Mouse (Mus musculus) G1E (cell line): ENCODE data around the gene 1110032F04Rik. TPM values are rescaled to one million over a fixed set of nuclear protein-coding genes. Genes with fewer than 3 reads are reported as not detected.
"Not testable (repeated sequence)": the region's sequence is repeated elsewhere in the genome, so short reads cannot be mapped to it uniquely, and the experiment has no call there.

Experiments used
- ATAC-seq: 2 replicates; pipeline ENCODE4 v1.8.0; 2016; ENCODE audit warnings: mild to moderate bottlenecking; ENCODE audit not compliant: insufficient number of reproducible peaks, poor library complexity, low FRiP score, severe bottlenecking; ENCODE audit errors: extremely low read depth
- DNase-seq: peaks from one replicate; pipeline ENCODE4 v3.0.0; 2012; ENCODE audit warnings: low spot score
- H3K27me3 ChIP-seq: 2 replicates; pipeline ENCODE4 v1.6.1; 2012; ENCODE audit warnings: mild to moderate bottlenecking, low read length, inconsistent platforms; ENCODE audit not compliant: insufficient read depth
- H3K36me3 ChIP-seq: replicated peaks from 2 replicates; pipeline ENCODE3; 2012; ENCODE audit warnings: mild to moderate bottlenecking, inconsistent platforms
- H3K4me1 ChIP-seq: 2 replicates; pipeline ENCODE4 v1.6.1; 2012; ENCODE audit warnings: low read depth, low read length, inconsistent platforms, mixed read lengths; ENCODE audit not compliant: insufficient read depth
- H3K4me3 ChIP-seq: 2 replicates; pipeline ENCODE4 v1.5.1; 2012; ENCODE audit warnings: low read depth, mild to moderate bottlenecking, inconsistent platforms, low read length, moderate library complexity, mixed read lengths
- H3K9me3 ChIP-seq: replicated peaks from 2 replicates; pipeline ENCODE4 v1.6.1; 2012; ENCODE audit warnings: inconsistent platforms
- CTCF ChIP-seq: IDR thresholded peaks from 2 replicates; pipeline ENCODE4 v1.5.1; 2012; ENCODE audit warnings: low read depth, low read length, inconsistent platforms, mixed read lengths
- GATA1 ChIP-seq: IDR thresholded peaks from 2 replicates; pipeline ENCODE4 v1.6.1; 2012; ENCODE audit warnings: borderline replicate concordance, low read length, inconsistent platforms, mixed read lengths
- GATA2 ChIP-seq: IDR thresholded peaks from 2 replicates; pipeline ENCODE4 v1.6.1; 2012; ENCODE audit warnings: low read depth, low read length, inconsistent platforms, borderline replicate concordance
- POLR2AphosphoS5 ChIP-seq: IDR thresholded peaks from 2 replicates; pipeline ENCODE4 v1.6.1; 2012; ENCODE audit warnings: low read depth, low read length, inconsistent platforms; ENCODE audit not compliant: insufficient replicate concordance
- TAL1 ChIP-seq: conservative IDR thresholded peaks from 2 replicates; pipeline ENCODE4 v1.6.1; 2012; ENCODE audit warnings: low read depth, low read length, inconsistent platforms, mixed read lengths
- polyA plus RNA-seq: library from polyadenylated mRNA; stranded (reverse); fragments of >175 nt; gene quantifications from 2 replicates; pipeline ENCODE4 v1.2.3, GENCODE M21; 2012
- total RNA-seq, 2 experiments: library from RNA; stranded (forward) in 1 of 2; stranded (reverse) in 1 of 2; fragments of 200-1000 nt in 1 of 2; fragments of >200 nt in 1 of 2; fragmentation: Nextera tagmentation in 1 of 2; gene quantifications; 2 replicates each; pipeline ENCODE4 v1.2.3; 2014 to 2017

The 1110032F04Rik gene
- total and polyA plus RNA-seq, 3 experiments, result 0.05 TPM; not detected in 2

GRCm38 (mm10) chr3:68869691-68870567 is 543 bp downstream of the 1110032F04Rik start:
- peaks cover 13% of the 10 kb centered on the region for H3K9me3 ChIP-seq
- ATAC-seq (no peak), DNase-seq (no peak)
- 0 out of 2 replicates have a peak, but pooled peaks cover 6% of the 10 kb centered on the region for H3K27me3 ChIP-seq
- H3K4me1 ChIP-seq, result no peaks in the 10 kb centered on the region
- peak overlapping the region; percentile 13; the same call in 1 of the 2 replicates for H3K4me3 ChIP-seq
- TF ChIP-seq GATA1 (no peak), POLR2AphosphoS5 (no peak), GATA2 (no peak), TAL1 (no peak), CTCF (no peak)
- H3K36me3 ChIP-seq, result no peaks in the 10 kb centered on the region

GRCm38 (mm10) chr3:68870568-68870950 is 1.2 kb downstream of the 1110032F04Rik start:
- Histone ChIP-seq H3K36me3 (no peaks in the 10 kb centered on the region), H3K27me3 (0 out of 2 replicates have a peak, but pooled peaks cover 6% of the 10 kb centered on the region), H3K9me3 (peaks cover 13% of the 10 kb centered on the region), H3K4me1 (no peaks in the 10 kb centered on the region), H3K4me3 (no peak overlapping the region)
- TF ChIP-seq GATA2, result no peak
- no peak for TF ChIP-seq CTCF
- TF ChIP-seq POLR2AphosphoS5, result no peak
- no peak for TF ChIP-seq GATA1
- TF ChIP-seq TAL1, result no peak
- DNase-seq, result no peak
- ATAC-seq, result no peak

GRCm38 (mm10) chr3:68874079-68874478 is 4.7 kb downstream of the 1110032F04Rik start:
- no peaks in the 10 kb centered on the region for H3K4me1 ChIP-seq
- TF ChIP-seq CTCF (no peak), TAL1 (no peak), GATA2 (no peak), GATA1 (no peak), POLR2AphosphoS5 (no peak)
- ATAC-seq, result no peak
- H3K4me3 ChIP-seq, result no peak overlapping the region
- 0 out of 2 replicates have a peak, but pooled peaks cover 6% of the 10 kb centered on the region for H3K27me3 ChIP-seq
- DNase-seq, result no peak
- peaks cover 13% of the 10 kb centered on the region for H3K9me3 ChIP-seq
- H3K36me3 ChIP-seq, result no peaks in the 10 kb centered on the region

GRCm38 (mm10) chr3:68886845-68887244 is 17.5 kb downstream of the 1110032F04Rik start:
- no peak for ATAC-seq
- no peak overlapping the region for H3K4me3 ChIP-seq
- DNase-seq, result no peak
- H3K36me3 ChIP-seq, result no peaks in the 10 kb centered on the region
- TF ChIP-seq CTCF, result no peak
- TF ChIP-seq GATA2, result no peak
- no peak for TF ChIP-seq GATA1
- no peak for TF ChIP-seq TAL1
- no peak for TF ChIP-seq POLR2AphosphoS5
- H3K4me1 ChIP-seq, result no peaks in the 10 kb centered on the region
- H3K27me3 ChIP-seq, result peaks cover 5% of the 10 kb centered on the region
- no peaks in the 10 kb centered on the region for H3K9me3 ChIP-seq

GRCm38 (mm10) chr3:68895426-68895825 is 26.0 kb downstream of the 1110032F04Rik start:
- no peaks in the 10 kb centered on the region for H3K4me1 ChIP-seq
- ATAC-seq (no peak), DNase-seq (no peak)
- no peaks in the 10 kb centered on the region for H3K27me3 ChIP-seq
- TF ChIP-seq TAL1, result no peak
- peaks cover 15% of the 10 kb centered on the region for H3K36me3 ChIP-seq
- H3K9me3 ChIP-seq, result no peaks in the 10 kb centered on the region
- no peak overlapping the region for H3K4me3 ChIP-seq

- no peak for TF ChIP-seq CTCF
- TF ChIP-seq GATA1, result no peak
- no peak for TF ChIP-seq GATA2
- TF ChIP-seq TAL1, result no peak
- no peak for TF ChIP-seq POLR2AphosphoS5
- Histone ChIP-seq H3K27me3 (no peaks in the 10 kb centered on the region), H3K36me3 (peaks cover 15% of the 10 kb centered on the region), H3K4me1 (no peaks in the 10 kb centered on the region), H3K4me3 (no peak overlapping the region), H3K9me3 (no peaks in the 10 kb centered on the region)
- ATAC-seq (no peak), DNase-seq (no peak)
Observed at GRCm38 (mm10) chr3:68897154-68897553, 27.8 kb downstream of the 1110032F04Rik start.

- not testable (repeated sequence) for DNase-seq, H3K4me1 ChIP-seq, H3K36me3 ChIP-seq, H3K4me3 ChIP-seq, H3K27me3 ChIP-seq, H3K9me3 ChIP-seq
- ATAC-seq, result peak; percentile 34; the same call in 1 of the 2 replicates
Observed at GRCm38 (mm10) chr3:68902636-68903035, 33.2 kb downstream of the 1110032F04Rik start.
